8 mouse cellular contexts compared by ENCODE assay signal in genomic region chr9:110333135-110333895, GRCm38 (mm10). TPM values are rescaled to one million over a fixed set of nuclear protein-coding genes. Genes with fewer than 3 reads are reported as not detected.
DNase-seq lines count a peak whose midpoint lies in the region; ATAC-seq and TF ChIP-seq lines count a peak whose summit lies in the region.

Gene Scap, plus strand, starts transcription at chr9:110333288.

- WGBS in forebrain, postnatal 0 days, result under 1% methylated on average over 66 of the region's 78 CpGs
- under 1% methylated on average over 53 of the region's 78 CpGs for WGBS in lung, embryonic 15.5 days

- peak; percentile 90 for DNase-seq in G1E (ENCODE audit: low spot score)
- peak; percentile 94 to 100 for DNase-seq in cerebellum, adult 18-20 months
- peak; percentile 98 for DNase-seq in forebrain, postnatal 0 days
- DNase-seq in heart, postnatal 4 days, result peak; percentile 99
- peak; percentile 94 to 97 for DNase-seq in layer of hippocampus, adult 8-10 months (ENCODE audit: low spot score in 2 of 2)
- peak; percentile 90 for DNase-seq in ovary, adult 18-20 months (ENCODE audit: low spot score)
- peak; percentile 95 for DNase-seq in thymus, postnatal 0 days (ENCODE audit: low spot score)

- peak within 1 kb of the TSS; percentile 79 for H3K4me2 ChIP-seq in forebrain, postnatal 0 days (ENCODE audit: low read depth)
- H3K4me2 ChIP-seq in lung, embryonic 15.5 days, result peak within 1 kb of the TSS; percentile 82

- H3K4me3 ChIP-seq in G1E (ENCODE audit: low read depth, low read length), result peak within 1 kb of the TSS; percentile 89
- H3K4me3 ChIP-seq in forebrain, postnatal 0 days (ENCODE audit: low read depth, low read length), result peak within 1 kb of the TSS; percentile 85
- H3K4me3 ChIP-seq in lung, embryonic 15.5 days, result peak within 1 kb of the TSS; percentile 92

- peak within 1 kb of the TSS; percentile 69 for H3K9ac ChIP-seq in forebrain, postnatal 0 days
- H3K9ac ChIP-seq in lung, embryonic 15.5 days, result peak within 1 kb of the TSS; percentile 65

- TF ChIP-seq CTCF in G1E (IDR thresholded peaks at IDR 0.05; ENCODE audit: low read depth, low read length), result peak; percentile 90
- TF ChIP-seq CTCF in forebrain, postnatal 0 days (IDR thresholded peaks at IDR 0.05; ENCODE audit: low read depth), result peak; percentile 99

- H3K36me3 ChIP-seq in G1E (replicated peaks), result peaks cover 9% of the 10 kb centered on the region
- no peaks in the 10 kb centered on the region for H3K36me3 ChIP-seq in forebrain, postnatal 0 days (ENCODE audit: insufficient read depth)
- H3K36me3 ChIP-seq in lung, embryonic 15.5 days, result no peaks in the 10 kb centered on the region

- peak; percentile 86 for ATAC-seq in G1E (ENCODE audit: extremely low read depth, insufficient number of reproducible peaks, low FRiP score, poor library complexity, severe bottlenecking)
- peak; percentile 93 for ATAC-seq in forebrain, postnatal 0 days
- peak; percentile 90 for ATAC-seq in lung, embryonic 15.5 days (ENCODE audit: borderline replicate concordance, extremely low read depth, low FRiP score, low TSS enrichment)

- H3K27me3 ChIP-seq in G1E (ENCODE audit: insufficient read depth, low read length), result no peaks in the 10 kb centered on the region
- no peaks in the 10 kb centered on the region for H3K27me3 ChIP-seq in forebrain, postnatal 0 days (ENCODE audit: insufficient read depth, low read length)
- no peaks in the 10 kb centered on the region for H3K27me3 ChIP-seq in lung, embryonic 15.5 days

- peak within 1 kb of the TSS; percentile 40; the same call in 1 of the 2 replicates for H3K27ac ChIP-seq in forebrain, postnatal 0 days (ENCODE audit: low read depth, low read length)
- no peak within 1 kb of the TSS for H3K27ac ChIP-seq in lung, embryonic 15.5 days

- H3K9me3 ChIP-seq in G1E (replicated peaks), result no peaks in the 10 kb centered on the region
- H3K9me3 ChIP-seq in forebrain, postnatal 0 days (ENCODE audit: low read length), result no peaks in the 10 kb centered on the region
- H3K9me3 ChIP-seq in lung, embryonic 15.5 days, result no peaks in the 10 kb centered on the region

- H3K4me1 ChIP-seq in G1E (ENCODE audit: insufficient read depth, low read depth, low read length), result peaks cover 45% of the 10 kb centered on the region
- H3K4me1 ChIP-seq in forebrain, postnatal 0 days (ENCODE audit: insufficient read depth), result peaks cover 5% of the 10 kb centered on the region; the same call in 1 of the 2 replicates
- H3K4me1 ChIP-seq in lung, embryonic 15.5 days, result peaks cover 8% of the 10 kb centered on the region

RNA-seq across cellular contexts. Expression of gene Scap, which starts in this region (rescaled TPM):
- total RNA-seq in G1E (2014; fragmentation: Nextera tagmentation) (13.5 and 23.6 TPM in 2 replicates), G1E (2017) (11.5 and 15.7 TPM in 2 replicates)
- polyA plus RNA-seq in G1E (2012), result 137 and 140 TPM in 2 replicates
- 87.6 and 111 TPM in 2 replicates for total RNA-seq in forebrain, postnatal 0 days (2014; rRNA removed)
- polyA plus RNA-seq in forebrain, postnatal 0 days (2015; fragmentation: Nextera tagmentation; extraction: Ambion mirVana), result 40.1 and 49.5 TPM in 2 replicates
- total RNA-seq in heart, postnatal 4 days (2021), result 10 to 100 TPM; 30.5 to 34.0 TPM
- total RNA-seq in layer of hippocampus, adult 8-10 months (2022), result 100 to 1,000 TPM in 3 of 4 experiments, 10 to 100 TPM in 1; 99.5 to 121 (median 101) TPM
- polyA plus RNA-seq in lung, embryonic 15.5 days (2015; fragmentation: Nextera tagmentation; extraction: Ambion mirVana), result 30.3 and 31.0 TPM in 2 replicates
- 33.5 and 33.9 TPM in 2 replicates for polyA plus RNA-seq in thymus, postnatal 0 days (2015; fragmentation: Nextera tagmentation; extraction: Ambion mirVana)
